23 mouse cellular contexts compared by ENCODE assay signal in the genomic region with DNA sequence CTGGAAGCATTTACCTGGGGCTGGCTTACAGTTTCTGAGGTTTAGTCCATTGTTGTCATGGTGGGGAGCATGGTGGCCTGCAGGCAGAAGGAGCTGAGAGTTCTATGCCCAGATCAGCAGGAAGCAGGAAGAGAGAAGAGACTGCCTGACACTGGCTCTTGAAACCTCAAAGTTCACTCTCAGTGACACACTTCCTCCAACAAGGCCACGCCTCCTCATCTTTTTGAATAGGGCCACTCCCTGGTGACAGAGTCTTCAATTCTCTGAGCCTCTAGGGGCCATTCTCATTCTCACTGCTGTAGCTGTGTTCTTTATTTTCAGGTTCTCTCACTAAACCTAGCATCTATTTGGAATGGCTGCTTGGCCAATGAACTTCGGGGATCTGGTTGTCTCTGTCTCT.
A peak's percentile ranks its signal among the peaks of the same experiment; 100 is the strongest.
DNase-seq lines count a peak whose midpoint lies in the region; ATAC-seq lines count a peak whose summit lies in the region.
"Had no signal": no experiment of that assay in that cellular context is flagged by ENCODE, and none has a peak within 500 bp of the region (broad histone marks: within the 10 kb centered on the region; RNA-seq: fewer than 3 reads in every experiment).

No protein-coding gene starts in this region.

- no peaks in the 10 kb centered on the region for H3K27me3 ChIP-seq in embryonic facial prominence, embryonic 15.5 days
- no peaks in the 10 kb centered on the region for H3K27me3 ChIP-seq in embryonic facial prominence, embryonic 10.5 days (replicated peaks; ENCODE audit: low read depth, poor library complexity, severe bottlenecking)
- H3K27me3 ChIP-seq in neural tube, embryonic 15.5 days (replicated peaks): no peaks in the 10 kb centered on the region
- H3K27me3 ChIP-seq: forebrain, embryonic 12.5 days; forebrain, embryonic 15.5 days; heart, embryonic 13.5 days; hindbrain, embryonic 12.5 days; hindbrain, embryonic 15.5 days had no signal

- H3K27ac ChIP-seq in embryonic facial prominence, embryonic 15.5 days (replicated peaks): 0 out of 2 replicates have a peak overlapping the region, but pooled peaks have one; percentile 34
- H3K27ac ChIP-seq in embryonic facial prominence, embryonic 10.5 days (replicated peaks): no peak overlapping the region
- H3K27ac ChIP-seq in neural tube, embryonic 15.5 days (replicated peaks): no peak overlapping the region
- H3K27ac ChIP-seq: forebrain, embryonic 12.5 days; heart, adult 2 months; heart, embryonic 10.5 days; heart, embryonic 13.5 days; hindbrain, embryonic 12.5 days; hindbrain, embryonic 15.5 days had no signal

- no peak overlapping the region for H3K4me2 ChIP-seq in embryonic facial prominence, embryonic 15.5 days (replicated peaks)
- H3K4me2 ChIP-seq in neural tube, embryonic 15.5 days: no peak overlapping the region
- H3K4me2 ChIP-seq: forebrain, embryonic 12.5 days; forebrain, embryonic 15.5 days; heart, embryonic 13.5 days; hindbrain, embryonic 12.5 days; hindbrain, embryonic 15.5 days had no signal

- H3K36me3 ChIP-seq in embryonic facial prominence, embryonic 15.5 days: no peaks in the 10 kb centered on the region
- H3K36me3 ChIP-seq in embryonic facial prominence, embryonic 10.5 days (replicated peaks): no peaks in the 10 kb centered on the region
- H3K36me3 ChIP-seq in neural tube, embryonic 15.5 days: no peaks in the 10 kb centered on the region
- H3K36me3 ChIP-seq: forebrain, embryonic 12.5 days; forebrain, embryonic 15.5 days; heart, embryonic 10.5 days; heart, embryonic 13.5 days; hindbrain, embryonic 12.5 days; hindbrain, embryonic 15.5 days had no signal

- H3K9ac ChIP-seq in embryonic facial prominence, embryonic 15.5 days: no peak overlapping the region
- no peak overlapping the region for H3K9ac ChIP-seq in neural tube, embryonic 15.5 days (replicated peaks)
- H3K9ac ChIP-seq: forebrain, embryonic 12.5 days; forebrain, embryonic 15.5 days; heart, embryonic 13.5 days; hindbrain, embryonic 12.5 days; hindbrain, embryonic 15.5 days had no signal

- 92% methylated on average over 2 of the region's 2 CpGs for WGBS in embryonic facial prominence, embryonic 15.5 days
- 92% methylated on average over 2 of the region's 2 CpGs for WGBS in embryonic facial prominence, embryonic 10.5 days
- 94% methylated on average over 2 of the region's 2 CpGs for WGBS in neural tube, embryonic 15.5 days

- DNase-seq in embryonic facial prominence, embryonic 10.5 days (ENCODE audit: low spot score): no peak
- peak; percentile 21 for DNase-seq in ES-CJ7 (ENCODE audit: low read depth, low spot score)
- no peak for DNase-seq in kidney, postnatal 14 days
- no peak for DNase-seq in kidney, postnatal 4 days
- DNase-seq: adrenal gland, adult 2 months; adrenal gland, postnatal 14 days; cerebellum, adult 11 months; cerebellum, adult 8-10 months; cerebellum, postnatal 10 days; cerebellum, postnatal 36 days; embryo, embryonic 11 days; gastrocnemius, postnatal 25 days; heart, adult 2 months had no signal

- H3K9me3 ChIP-seq in embryonic facial prominence, embryonic 15.5 days (replicated peaks): no peaks in the 10 kb centered on the region
- H3K9me3 ChIP-seq in embryonic facial prominence, embryonic 10.5 days: peaks cover 2% of the 10 kb centered on the region; the same call in 1 of the 2 replicates
- H3K9me3 ChIP-seq in neural tube, embryonic 15.5 days (replicated peaks): no peaks in the 10 kb centered on the region
- H3K9me3 ChIP-seq: forebrain, embryonic 12.5 days; forebrain, embryonic 15.5 days; heart, embryonic 10.5 days; hindbrain, embryonic 15.5 days had no signal

- no peak overlapping the region for H3K4me3 ChIP-seq in embryonic facial prominence, embryonic 15.5 days (replicated peaks)
- no peak overlapping the region for H3K4me3 ChIP-seq in embryonic facial prominence, embryonic 10.5 days
- no peak overlapping the region for H3K4me3 ChIP-seq in neural tube, embryonic 15.5 days (replicated peaks)
- H3K4me3 ChIP-seq: forebrain, embryonic 12.5 days; forebrain, embryonic 15.5 days; heart, adult 2 months; heart, embryonic 10.5 days; heart, embryonic 13.5 days; hindbrain, embryonic 12.5 days; hindbrain, embryonic 15.5 days had no signal

- ATAC-seq in embryonic facial prominence, embryonic 15.5 days (ENCODE audit: insufficient number of reproducible peaks, low FRiP score, low TSS enrichment, low read depth): no peak
- ATAC-seq in megakaryocyte, adult 5-6 weeks (ENCODE audit: poor library complexity, severe bottlenecking): peak; percentile 83
- no peak for ATAC-seq in neural tube, embryonic 15.5 days (ENCODE audit: low FRiP score)
- ATAC-seq: CD4-positive, CD25-positive, alpha-beta regulatory T cell, adult 4 months; forebrain, embryonic 15.5 days had no signal

- H3K4me1 ChIP-seq in embryonic facial prominence, embryonic 15.5 days: no peaks in the 10 kb centered on the region
- H3K4me1 ChIP-seq in embryonic facial prominence, embryonic 10.5 days: no peaks in the 10 kb centered on the region
- no peaks in the 10 kb centered on the region for H3K4me1 ChIP-seq in neural tube, embryonic 15.5 days
- H3K4me1 ChIP-seq: forebrain, embryonic 12.5 days; forebrain, embryonic 15.5 days; heart, embryonic 10.5 days; heart, embryonic 13.5 days; hindbrain, embryonic 12.5 days; hindbrain, embryonic 15.5 days had no signal
